Mouse (Mus musculus) E14TG2a.4 (cell line): ENCODE data around the gene Commd6.

Source experiments
- CTCF ChIP-seq: conservative IDR thresholded peaks from 2 replicates; pipeline ENCODE4 v1.5.1; 2014; ENCODE audit warnings: low read length
- POU5F1 ChIP-seq: IDR thresholded peaks from 2 replicates; pipeline ENCODE4 v1.6.1; 2014; ENCODE audit warnings: low read length, borderline replicate concordance

DNA sequence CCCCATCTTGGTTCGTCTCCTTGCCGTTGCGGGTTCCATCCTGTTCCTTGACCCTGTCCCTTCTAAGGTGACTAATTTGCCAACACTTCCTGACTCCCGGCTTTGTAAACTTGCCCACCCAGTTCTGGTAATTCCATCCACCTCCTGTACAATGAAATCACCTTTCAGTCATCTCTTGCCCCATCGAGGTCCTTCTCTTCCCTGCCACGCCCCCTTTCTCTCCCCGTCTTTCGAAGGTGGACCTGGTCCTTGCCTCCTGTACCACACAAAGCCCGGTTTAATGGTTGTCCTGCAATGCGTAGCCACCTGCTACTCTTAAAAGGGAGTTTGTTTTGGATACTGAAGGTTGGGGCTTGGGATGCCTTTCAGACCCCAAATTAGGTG is 14.0 kb upstream of the Commd6 start:
- TF ChIP-seq CTCF (no peak), POU5F1 (no peak)
